ENCODE assay signal across 31 mouse cellular contexts in the genomic region with DNA sequence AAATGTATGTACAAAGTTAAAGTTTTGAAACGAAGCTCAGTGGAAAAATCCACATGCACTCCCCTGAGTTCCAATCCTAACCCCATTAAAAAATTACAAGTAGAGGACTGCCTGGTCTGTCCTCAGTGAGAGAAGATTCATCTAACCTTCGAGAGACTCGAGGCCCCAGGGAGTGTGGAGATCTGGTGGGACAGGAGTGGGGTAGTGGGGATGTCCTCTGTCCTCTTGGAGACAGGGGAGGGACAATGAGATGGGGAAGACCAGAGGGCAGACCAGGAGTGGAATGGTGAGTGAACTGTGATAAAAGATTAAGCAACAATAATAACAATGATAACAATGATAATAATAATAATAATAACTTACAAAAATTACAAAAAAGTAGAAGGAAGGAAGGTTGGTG.
"Had no signal": no experiment of that assay in that cellular context is flagged by ENCODE, and none has a peak within 500 bp of the region (broad histone marks: within the 10 kb centered on the region; RNA-seq: fewer than 3 reads in every experiment).

No protein-coding gene starts in this region.

- H3K4me3 ChIP-seq: left cerebral cortex, adult 2 months; limb, embryonic 10.5 days; limb, embryonic 12.5 days; limb, embryonic 13.5 days; limb, embryonic 15.5 days; liver, embryonic 12.5 days; liver, embryonic 13.5 days; liver, embryonic 15.5 days; lung, embryonic 15.5 days; megakaryocyte, embryonic 14.5 days; midbrain, embryonic 10.5 days; midbrain, embryonic 12.5 days; midbrain, embryonic 13.5 days; midbrain, embryonic 15.5 days; myocyte had no signal

- H3K9ac ChIP-seq: limb, embryonic 12.5 days; limb, embryonic 13.5 days; limb, embryonic 15.5 days; liver, embryonic 12.5 days; liver, embryonic 13.5 days; liver, embryonic 14.5 days; liver, embryonic 15.5 days; liver, postnatal 0 days; lung, embryonic 14.5 days; lung, embryonic 15.5 days; midbrain, embryonic 12.5 days; midbrain, embryonic 13.5 days; midbrain, embryonic 15.5 days had no signal

- H3K27me3 ChIP-seq: limb, embryonic 12.5 days; limb, embryonic 13.5 days; limb, embryonic 15.5 days; liver, embryonic 12.5 days; liver, embryonic 13.5 days; liver, embryonic 15.5 days; lung, embryonic 15.5 days; megakaryocyte, embryonic 14.5 days; midbrain, embryonic 12.5 days; midbrain, embryonic 13.5 days; midbrain, embryonic 15.5 days had no signal

- ATAC-seq: liver, embryonic 12.5 days; liver, postnatal 0 days; lung, postnatal 0 days; midbrain, embryonic 13.5 days; midbrain, embryonic 15.5 days; midbrain, embryonic 16.5 days had no signal

- H3K36me3 ChIP-seq: limb, embryonic 10.5 days; limb, embryonic 12.5 days; limb, embryonic 13.5 days; limb, embryonic 15.5 days; liver, embryonic 12.5 days; liver, embryonic 13.5 days; liver, embryonic 15.5 days; lung, embryonic 15.5 days; midbrain, embryonic 10.5 days; midbrain, embryonic 12.5 days; midbrain, embryonic 13.5 days; midbrain, embryonic 15.5 days had no signal

- H3K9me3 ChIP-seq: limb, embryonic 10.5 days; limb, embryonic 12.5 days; limb, embryonic 13.5 days; limb, embryonic 15.5 days; liver, embryonic 12.5 days; liver, embryonic 13.5 days; liver, embryonic 15.5 days; lung, embryonic 15.5 days; megakaryocyte, embryonic 14.5 days; midbrain, embryonic 10.5 days; midbrain, embryonic 12.5 days; midbrain, embryonic 13.5 days; midbrain, embryonic 15.5 days had no signal

- H3K4me2 ChIP-seq: limb, embryonic 12.5 days; limb, embryonic 13.5 days; limb, embryonic 15.5 days; liver, embryonic 11.5 days; liver, embryonic 12.5 days; liver, embryonic 13.5 days; liver, embryonic 15.5 days; lung, embryonic 14.5 days; lung, embryonic 15.5 days; midbrain, embryonic 11.5 days; midbrain, embryonic 12.5 days; midbrain, embryonic 13.5 days; midbrain, embryonic 15.5 days had no signal

- H3K27ac ChIP-seq: left cerebral cortex, adult 2 months; limb, embryonic 10.5 days; limb, embryonic 12.5 days; limb, embryonic 13.5 days; limb, embryonic 15.5 days; liver, embryonic 12.5 days; liver, embryonic 13.5 days; liver, embryonic 14.5 days; liver, embryonic 15.5 days; lung, embryonic 15.5 days; macrophage; midbrain, embryonic 10.5 days; midbrain, embryonic 12.5 days; midbrain, embryonic 13.5 days; midbrain, embryonic 15.5 days had no signal

- DNase-seq: left cerebral cortex, postnatal 4 days; liver; liver, embryonic 13.5 days; liver, postnatal 0 days; lung, adult 18-20 months; lung, adult 2 months; lung, embryonic 14.5 days; lung, postnatal 10 days; lung, postnatal 14 days; lung, postnatal 36 days; lung, postnatal 4 days had no signal

- H3K4me1 ChIP-seq: limb, embryonic 10.5 days; limb, embryonic 12.5 days; limb, embryonic 13.5 days; limb, embryonic 15.5 days; liver, embryonic 12.5 days; liver, embryonic 13.5 days; liver, embryonic 15.5 days; lung, embryonic 15.5 days; megakaryocyte, embryonic 14.5 days; midbrain, embryonic 13.5 days; midbrain, embryonic 15.5 days had no signal
